ENCODE assay signal across 8 mouse cellular contexts in genomic region chr8:122576648-122577022, GRCm38 (mm10). TPM values are rescaled to one million over a fixed set of nuclear protein-coding genes. Genes with fewer than 3 reads are reported as not detected.
DNase-seq lines count a peak whose midpoint lies in the region; ATAC-seq lines count a peak whose summit lies in the region.

Gene Aprt (minus strand): TSS chr8:122576909.

- DNase-seq in adipocyte (ENCODE audit: low spot score), result peak; percentile 87
- peak; percentile 96 for DNase-seq in embryo, embryonic 10 days (ENCODE audit: low spot score)
- DNase-seq in gastrocnemius, postnatal 10 days, result peak; percentile 86
- DNase-seq in induced T-regulatory cell, adult 2 months (ENCODE audit: low read depth), result peak; percentile 97
- peak; percentile 87 to 95 for DNase-seq in left cerebral cortex, adult 9 months (ENCODE audit: low spot score in 2 of 2)
- peak; percentile 91 for DNase-seq in right cerebral cortex, postnatal 14 days
- DNase-seq in urinary bladder, postnatal 36 days (ENCODE audit: low spot score in 2 of 2), result peak; percentile 96 to 97

- ATAC-seq in megakaryocyte progenitor cell, adult 5-6 weeks (replicated peaks; ENCODE audit: poor library complexity), result peak; percentile 96

RNA-seq across cellular contexts. Expression of gene Aprt, which starts in this region (rescaled TPM):
- 10 to 100 TPM; 41.4 to 45.2 TPM for total RNA-seq in gastrocnemius, postnatal 10 days (2021)
- 258 and 268 TPM in 2 replicates for total RNA-seq in megakaryocyte progenitor cell, adult 5-6 weeks (2015)
- 117 and 152 TPM in 2 replicates for total RNA-seq in megakaryocyte progenitor cell, adult 5-6 weeks (2017)

Comparison
In these comparisons a context has a peak if more than half of its experiments do, and no peak if none do; other contexts are left out.
1. Peak in every context shown above with its lines: DNase-seq and ATAC-seq.